Mouse (Mus musculus) layer of hippocampus, postnatal 36 days (tissue): ENCODE data around the gene Dock1. TPM values are rescaled to one million over a fixed set of nuclear protein-coding genes. Genes with fewer than 3 reads are reported as not detected.

Source experiments
- DNase-seq, 2 experiments: peaks; one replicate each; pipeline ENCODE4 v3.0.0; 2022
- total RNA-seq, 2 experiments: library from RNA; stranded (reverse); gene quantifications; 2 replicates each; pipeline ENCODE4 v1.2.3; 2021

The Dock1 gene
- total RNA-seq, result 10 to 100 TPM; 24.4 to 26.3 TPM

DNA sequence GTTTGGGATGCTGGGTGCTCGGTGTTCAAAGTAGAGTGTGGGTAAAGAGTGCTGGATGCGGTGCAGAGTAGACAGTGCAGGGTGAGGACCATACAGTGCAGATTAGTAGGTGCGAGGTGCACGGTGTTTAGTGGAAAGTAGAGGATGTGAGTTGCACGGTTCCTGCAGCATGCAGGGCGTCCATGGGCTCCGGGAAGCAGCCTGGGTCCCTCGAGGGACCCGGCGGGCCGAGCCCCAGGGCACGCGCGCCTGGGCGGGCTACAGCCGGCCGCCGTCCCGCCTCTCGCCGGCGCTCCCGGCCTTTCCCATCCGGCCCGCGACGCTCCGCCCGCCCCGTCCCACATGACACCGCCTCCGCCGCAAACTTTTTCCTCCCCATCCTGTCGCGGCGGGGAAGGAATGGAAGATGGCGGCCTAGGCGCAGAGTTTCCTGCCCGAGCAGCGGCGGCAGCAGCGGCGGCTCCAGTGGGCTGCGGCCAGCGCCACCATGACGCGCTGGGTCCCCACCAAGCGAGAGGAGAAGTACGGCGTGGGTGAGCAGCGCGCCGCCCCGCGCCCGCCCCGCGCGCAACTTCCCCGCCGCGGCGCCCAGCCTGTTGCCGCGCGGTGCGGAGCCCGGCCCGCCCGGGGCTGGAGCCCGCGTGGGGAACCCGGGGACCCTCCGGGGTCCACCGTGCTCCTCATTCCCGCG lies at the start of gene Dock1:
Gene Dock1 (plus strand): TSS at position 343 of the 691 bp plus-strand sequence.
- peak; percentile 62 to 69 for DNase-seq

DNA sequence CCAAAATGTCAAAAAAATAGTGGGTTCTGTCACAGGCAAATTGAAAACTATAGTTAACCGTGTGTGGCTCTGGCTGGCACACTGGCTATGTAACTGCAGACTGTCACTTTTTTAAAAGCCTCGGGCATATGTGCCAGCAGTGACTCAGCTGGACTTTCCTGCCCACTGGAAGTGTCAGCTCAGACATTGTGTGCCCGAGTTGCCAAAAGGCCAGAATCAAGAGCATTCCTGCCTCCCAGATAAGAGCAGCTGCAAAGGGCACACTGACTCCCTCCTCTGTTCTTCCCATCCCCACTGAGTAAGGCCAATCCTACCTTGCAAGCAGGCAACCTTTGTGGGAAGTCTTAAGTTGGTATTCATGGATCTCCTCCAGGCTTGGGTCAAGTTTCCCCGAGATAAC lies 42.5 kb upstream of the Dock1 start:
- no peak for DNase-seq

DNA sequence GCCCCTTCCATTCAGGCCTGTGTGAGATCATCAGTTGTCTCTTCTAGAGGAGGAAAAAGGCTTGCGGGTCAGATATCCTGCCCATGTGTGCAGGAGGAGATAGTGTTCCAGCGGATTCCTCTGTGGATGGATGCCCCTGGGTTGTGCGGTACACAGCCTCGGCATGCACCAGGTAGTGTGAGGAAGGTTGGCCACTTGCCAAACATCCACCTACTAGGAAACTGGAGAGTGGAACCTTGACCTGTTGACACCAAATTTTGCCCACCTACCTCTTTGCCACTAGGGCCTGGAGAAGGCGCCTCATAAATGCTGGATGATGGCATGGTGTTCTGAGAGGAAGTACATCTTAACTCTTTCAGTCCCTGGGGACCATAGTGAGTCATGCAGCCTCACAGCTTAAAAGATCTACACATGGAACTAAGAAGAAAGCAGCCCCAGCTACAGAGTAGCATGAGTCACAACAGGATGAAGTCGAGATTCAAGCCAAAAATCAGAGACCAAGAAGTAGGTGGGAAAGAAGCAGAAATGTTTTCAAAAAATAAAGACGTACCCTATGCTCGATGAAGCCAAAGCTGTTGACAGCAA lies 20.1 kb upstream of the Dock1 start:
- no peak for DNase-seq

DNA sequence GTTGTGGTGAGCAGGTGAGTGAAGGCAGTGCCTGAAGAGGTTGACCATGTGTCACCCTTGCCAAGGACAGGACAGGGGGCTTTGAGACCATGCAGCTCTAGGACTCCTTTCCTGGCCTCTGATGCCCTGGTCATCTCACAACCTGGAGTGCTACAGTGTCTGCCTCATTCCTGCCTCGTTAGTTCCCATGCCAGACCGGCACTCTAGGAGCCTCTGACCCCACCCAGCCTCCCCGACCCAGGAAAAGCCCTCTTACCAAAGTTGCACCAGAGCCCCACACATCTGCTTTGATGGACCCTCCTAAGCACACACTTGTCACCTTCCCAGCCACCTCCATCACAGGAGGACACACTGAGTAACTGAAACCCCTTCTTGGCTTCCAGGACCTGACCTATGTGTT lies 19.4 kb upstream of the Dock1 start:
- DNase-seq, result no peak

DNA sequence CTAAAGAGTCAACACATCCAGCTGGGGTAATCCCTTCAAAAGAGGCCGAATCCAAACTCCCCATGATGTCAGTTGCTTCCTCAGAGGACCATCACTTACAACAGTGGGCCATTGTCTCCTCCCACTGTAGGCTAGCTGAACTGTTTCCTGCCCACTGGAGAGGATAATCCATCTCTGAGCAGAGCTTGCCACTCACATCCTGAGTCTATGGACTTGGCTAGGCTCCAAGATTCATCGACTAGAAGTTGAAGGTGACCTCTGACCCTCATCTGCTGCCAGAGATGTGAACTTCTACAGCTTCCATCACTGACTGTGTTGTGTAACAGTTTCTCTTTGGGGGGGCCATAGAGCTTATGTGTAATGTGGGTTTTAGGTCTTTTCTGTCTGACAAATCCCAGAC lies 7.2 kb upstream of the Dock1 start:
- DNase-seq, result no peak

DNA sequence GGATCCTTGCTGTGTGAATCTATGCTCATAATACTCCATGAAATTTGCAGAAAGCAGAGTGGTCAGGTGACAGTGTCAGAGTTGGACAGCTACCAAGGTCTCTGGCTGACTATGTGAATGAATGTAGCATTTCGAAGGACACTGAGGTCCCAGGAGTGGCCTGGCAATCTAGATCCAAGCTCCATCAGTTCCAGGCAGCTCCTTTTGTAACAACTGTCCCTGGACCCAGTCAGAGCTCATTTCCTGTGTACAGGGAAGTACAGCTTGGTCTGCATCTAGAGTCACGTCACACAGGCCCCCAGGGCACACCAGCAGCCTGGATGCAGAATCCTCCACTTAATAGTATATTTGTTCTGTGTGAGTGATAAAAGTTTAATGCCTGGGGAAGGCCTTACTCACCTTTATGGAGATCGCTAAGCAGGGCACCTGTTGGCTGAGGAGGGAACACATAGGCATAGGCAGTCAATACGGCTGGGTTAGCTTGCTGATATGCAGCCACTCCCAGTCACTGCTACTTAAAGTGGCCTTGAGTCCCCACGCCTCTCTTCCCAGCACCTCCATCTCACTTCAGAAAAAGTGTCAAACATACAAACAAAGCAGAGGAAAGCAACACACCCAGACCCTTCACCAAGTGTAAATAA lies 4.7 kb upstream of the Dock1 start:
- DNase-seq, result no peak

DNA sequence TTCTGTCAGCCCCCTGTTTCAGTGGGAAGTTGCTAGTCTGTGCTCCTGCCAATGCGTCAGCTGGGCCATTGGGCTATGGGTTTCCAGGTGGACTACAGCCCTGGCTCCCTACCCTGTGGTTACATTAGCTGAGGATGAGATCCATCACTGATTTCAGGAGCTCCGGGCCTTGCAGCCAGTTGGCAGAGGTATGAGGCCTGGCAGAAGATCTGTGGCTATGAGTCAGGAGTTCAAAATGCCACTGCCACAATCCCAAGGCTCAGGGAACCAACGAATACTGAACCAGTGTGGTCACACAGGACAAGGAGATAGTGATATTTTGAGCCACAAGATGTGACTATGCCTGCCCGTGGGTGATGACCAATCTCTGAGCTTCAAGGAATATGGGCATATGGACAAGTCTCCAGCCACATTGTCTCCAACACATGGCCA lies 3.2 kb upstream of the Dock1 start:
- no peak for DNase-seq

DNA sequence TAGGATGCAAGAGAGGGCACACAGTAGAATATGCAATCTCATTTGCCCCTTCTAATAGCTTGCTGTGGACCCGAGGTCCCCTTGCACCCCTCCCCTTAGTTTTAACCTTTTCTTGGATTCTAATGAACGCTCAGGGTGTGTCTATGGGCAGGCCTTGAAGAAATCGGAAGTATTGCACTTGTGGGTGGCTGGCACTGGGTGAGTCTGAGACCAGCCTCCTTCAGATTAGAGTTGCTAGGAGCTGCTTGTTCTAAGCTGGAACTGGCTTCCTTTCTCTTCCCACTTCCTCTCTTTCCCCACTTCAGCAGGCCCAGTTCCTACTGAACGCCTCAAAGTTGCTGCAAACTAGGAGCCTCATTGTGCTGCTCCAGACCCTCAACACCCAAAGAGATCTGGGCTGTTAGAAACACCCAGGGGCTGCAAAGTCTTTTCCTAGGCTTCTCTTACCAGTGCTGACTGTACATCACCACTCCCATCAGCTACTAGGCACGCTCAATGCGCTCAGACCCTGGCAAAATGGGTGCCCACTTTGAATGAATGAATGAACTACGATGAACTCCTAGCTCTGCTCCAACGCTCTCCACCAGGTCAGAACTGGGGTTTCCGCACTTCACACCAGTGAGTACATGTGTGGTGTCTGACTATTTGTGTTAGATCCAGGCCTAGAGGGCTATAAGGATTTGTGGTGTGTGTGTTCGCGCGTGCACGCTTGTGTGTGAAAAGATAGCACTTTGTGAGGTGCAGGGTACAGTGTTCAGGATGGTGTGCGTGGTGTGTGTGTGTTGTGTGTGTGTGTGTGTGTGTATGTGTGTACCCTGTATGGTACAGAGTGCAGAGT lies 761 bp upstream of the Dock1 start:
- DNase-seq, result no peak

DNA sequence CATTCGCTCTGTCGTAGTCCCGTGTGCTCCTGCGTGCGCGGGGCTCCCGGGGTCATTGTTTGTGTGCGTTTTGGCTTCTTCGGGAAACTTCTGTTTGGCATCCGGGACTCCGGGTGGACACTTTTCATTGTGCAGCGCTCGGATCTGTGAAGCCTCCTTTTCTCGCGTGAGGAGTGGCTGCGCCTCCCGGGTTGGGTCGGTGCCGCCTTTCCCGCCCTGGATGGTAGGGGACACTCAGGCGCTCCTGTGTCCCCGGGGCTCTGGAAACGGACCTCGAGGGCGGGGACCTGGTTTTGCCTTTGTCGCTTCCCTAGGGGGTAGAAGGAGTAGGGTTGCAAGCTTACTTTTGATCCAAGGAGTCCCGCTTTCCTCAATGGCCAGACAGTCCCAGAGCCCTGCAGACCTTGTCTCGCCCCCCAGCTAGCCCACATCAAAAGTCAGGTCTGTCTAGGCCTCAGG lies 578 bp downstream of the Dock1 start:
- DNase-seq, result no peak

DNA sequence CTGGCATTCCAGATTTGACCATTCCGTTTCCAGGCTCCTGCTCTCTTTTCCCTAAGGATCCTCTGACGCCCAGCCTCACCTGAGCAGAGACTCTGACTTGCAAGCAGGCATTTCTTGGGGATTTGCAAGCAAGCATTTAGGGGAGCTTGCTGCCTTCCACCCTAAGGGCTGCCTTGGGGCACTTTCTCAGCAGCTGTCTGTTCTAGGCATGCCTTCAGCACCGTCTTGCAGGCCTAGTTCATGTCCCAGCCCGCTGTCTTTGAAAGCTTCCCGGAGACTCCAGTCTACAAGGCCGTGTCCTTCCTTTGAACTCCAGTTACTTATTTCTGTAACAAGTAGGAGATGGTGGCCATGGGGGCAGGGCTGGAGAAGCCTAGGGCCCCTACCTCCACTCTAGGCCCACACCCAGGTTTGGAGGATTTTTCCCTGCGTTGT lies 1.0 kb downstream of the Dock1 start:
- no peak for DNase-seq

DNA sequence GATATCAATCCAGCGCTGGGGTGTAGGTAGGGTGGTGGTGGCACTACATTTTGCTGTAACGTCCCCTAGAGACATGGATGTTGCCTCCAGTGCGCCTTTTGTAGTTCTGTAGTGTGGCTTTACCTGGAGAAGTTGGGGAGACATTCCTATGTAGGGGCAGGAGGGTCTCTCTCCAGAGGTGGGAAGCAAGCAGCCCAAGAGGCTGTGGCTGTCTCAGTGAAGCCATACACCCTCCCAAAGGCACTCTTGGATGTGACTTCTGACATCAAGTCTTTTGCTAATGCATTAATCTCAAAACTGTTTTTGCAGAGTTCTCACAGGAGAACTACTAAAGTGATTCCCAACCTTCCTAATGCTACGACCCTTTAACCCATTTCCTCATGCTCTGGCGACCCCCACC lies 2.7 kb downstream of the Dock1 start:
- no peak for DNase-seq

DNA sequence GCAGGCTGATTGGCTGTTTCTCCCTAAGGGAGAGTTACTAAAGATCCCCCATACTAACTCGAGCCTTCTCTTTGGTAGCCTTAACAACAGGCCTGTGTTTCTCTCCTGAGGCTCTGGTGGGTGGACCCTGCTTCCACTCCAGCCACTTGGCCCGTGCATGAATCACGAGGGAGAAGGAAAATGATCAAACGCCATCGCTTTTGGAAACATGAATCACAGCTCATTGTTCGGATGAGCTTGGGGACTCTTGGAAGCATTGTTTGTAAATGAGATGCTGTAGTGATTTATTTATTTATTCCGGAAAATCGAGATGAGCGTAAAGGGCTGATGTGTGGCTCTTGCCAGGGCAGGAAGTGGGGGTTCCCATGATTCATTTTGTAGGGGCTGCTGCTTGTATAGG lies 3.5 kb downstream of the Dock1 start:
- no peak for DNase-seq

DNA sequence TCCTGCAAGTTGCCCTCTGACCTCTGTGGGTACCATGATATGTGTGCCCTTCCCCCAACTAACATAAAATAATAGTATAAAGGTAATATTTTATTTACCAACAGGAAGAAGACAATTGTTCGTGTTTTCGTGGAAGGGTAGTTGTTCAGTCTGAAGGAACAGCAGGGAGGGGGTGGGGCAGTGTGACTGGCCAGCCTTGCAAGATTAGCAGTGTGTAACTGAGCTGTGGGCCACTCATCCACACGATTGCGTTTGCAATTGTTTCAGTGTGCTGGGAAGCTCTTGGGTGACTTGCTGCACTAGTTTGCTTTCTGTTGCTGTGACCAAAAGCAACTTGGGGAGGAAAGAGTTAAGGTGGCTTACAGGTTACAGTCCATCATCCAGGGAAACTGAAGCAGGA lies 7.4 kb downstream of the Dock1 start:
- no peak for DNase-seq

DNA sequence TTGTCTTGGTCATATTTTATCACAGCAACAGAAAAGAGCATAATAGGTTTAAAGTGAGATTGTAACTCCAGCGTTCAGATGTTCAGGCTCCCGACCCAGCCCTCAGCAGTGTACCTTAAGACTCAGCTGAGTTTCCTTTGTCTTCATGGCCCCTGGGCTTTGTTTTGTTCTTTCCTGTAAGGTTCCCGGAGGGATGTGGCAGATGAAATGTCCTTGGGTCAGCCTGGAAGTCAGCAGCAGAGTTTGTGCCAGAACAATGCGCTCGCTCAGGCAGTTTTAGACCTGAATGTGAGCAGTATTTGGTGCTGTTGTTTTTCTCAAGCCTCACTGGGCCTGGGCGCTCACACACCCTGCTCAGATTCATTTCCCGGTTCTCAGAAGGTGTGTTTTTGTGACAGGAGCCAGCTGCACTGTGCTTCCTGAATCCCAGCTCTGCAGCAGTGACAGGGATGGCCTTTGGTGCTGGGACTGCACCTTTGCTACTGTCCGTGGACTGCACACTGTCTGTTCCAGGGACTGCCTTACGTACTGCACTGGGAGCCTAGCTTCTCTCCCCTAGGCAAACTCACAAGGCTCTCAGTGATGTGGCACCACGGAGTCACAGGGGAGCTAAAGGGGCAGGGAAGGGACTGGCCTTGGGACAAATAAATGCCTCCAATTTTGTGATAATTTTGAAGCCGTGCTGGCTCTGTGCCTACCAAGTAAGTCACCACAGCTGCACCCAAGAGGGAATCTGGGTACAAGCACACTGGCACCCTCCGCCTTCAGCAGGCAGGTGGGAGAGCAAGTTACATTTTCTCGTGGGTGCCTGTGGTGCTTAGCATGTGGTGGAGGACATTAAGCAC lies 9.1 kb downstream of the Dock1 start:
- DNase-seq, result no peak

DNA sequence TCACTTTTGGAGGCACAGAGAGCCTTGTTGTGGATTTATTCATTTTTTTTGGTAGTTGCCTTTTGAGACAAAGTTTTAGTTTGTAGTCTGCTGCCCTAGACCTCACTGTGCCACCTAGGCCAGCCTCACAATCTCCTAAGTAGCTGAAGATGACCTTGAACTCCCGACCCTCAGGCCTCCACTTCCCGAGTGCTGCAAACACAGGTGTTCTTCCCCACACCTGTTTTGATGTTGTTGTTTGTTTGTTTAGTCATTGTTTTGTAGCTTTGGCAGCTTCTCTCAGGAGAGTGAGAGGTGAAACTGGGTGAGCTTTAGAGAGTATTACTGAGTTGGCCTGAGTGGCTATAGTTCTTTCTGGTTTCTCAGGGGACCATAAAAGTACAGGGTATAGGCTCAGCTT lies 9.7 kb downstream of the Dock1 start:
- DNase-seq, result no peak

DNA sequence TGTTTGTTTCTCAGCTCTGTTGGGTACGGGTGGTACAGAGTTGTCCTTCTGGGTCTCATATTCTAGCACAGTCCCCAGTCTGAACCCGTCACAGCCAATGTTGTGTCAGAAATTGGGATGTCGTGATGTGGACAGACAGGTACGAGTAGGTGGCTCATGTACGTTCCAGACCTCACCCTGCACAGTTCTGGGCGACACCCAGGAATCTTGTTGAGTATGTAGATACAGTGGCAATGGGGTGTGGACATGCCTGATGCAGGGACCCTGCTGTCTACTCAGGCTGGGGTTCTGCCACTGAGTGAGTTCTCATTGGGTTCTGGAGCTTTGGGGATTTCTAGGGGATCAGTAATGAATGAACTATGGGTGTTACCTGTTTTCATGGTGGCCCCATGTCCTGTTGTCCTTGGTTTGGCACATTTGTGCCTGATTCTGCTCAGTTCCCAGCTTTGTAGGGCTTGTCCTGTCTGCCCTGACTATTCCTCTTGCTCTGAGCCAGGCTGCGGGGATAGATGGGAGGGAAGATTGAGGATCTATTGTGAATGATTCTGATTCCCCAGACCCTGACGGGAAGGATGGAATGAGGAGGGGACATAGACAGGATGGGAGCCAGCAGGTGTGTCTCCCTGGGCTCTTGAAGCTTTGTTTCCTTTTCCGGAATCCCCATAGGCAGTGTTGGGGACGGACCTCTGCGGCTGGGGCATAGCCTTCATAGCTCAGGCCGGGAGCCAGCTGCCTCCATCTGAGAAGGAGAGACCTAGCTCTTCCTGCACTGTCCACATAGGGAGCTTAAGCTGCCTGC lies 11.5 kb downstream of the Dock1 start:
- DNase-seq, result no peak

DNA sequence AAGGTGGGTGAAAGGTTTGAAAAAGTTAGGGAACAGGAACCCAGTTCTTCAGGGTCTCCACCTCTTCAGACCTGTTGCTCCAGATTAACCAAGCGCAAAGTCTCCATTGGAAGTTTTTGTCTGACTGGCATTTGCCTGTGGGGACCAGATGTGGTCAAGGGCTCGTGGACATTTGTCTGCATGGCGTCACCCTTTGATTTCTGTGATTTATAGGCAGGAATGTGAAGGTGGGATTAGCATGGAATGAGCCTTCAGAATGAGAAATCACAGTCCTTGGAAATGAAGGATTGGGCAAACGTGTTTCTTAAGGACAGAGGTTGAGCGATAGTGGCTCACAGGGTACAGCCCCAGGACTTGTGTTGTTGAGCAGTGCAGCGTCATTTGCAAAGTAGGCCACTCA lies 17.9 kb downstream of the Dock1 start:
- DNase-seq, result no peak

DNA sequence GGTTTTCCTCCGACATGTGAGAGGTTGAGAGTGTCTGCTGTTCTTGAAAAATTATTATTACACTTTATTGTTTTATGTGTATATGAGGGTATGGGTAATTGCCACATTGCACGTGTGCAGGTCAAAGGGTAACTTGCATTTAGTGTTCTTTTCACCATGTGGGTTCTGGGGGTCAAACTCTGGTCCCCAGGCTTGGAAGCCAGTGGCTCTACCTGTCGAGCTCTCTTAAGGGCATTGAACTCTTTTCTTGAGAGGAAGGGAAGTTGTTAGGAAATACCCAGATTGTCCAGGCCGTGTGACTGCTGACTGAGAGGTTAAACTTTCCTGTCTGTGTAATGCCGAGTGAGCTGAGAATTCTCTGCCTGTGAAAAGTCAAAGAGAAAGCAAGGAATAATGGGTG lies 19.7 kb downstream of the Dock1 start:
- no peak for DNase-seq

DNA sequence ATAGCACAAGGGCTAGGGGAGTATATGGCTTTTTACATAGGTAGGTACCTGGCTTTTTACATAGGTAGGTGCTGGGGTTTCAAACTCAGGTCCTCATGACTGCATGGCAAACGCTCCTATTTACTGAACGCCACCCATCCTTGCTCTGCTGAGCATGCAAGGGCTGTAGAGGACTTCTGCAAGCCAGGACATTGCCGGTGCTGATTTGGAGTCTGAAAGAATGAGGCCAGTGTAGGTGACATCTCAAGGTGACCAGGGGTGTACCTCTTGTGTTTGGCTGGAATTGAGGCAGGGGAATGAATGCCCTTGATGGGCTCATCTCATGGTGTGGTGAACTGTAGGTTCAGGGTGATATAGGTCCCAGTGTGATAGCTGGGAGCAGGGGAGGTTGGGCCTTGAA lies 20.4 kb downstream of the Dock1 start:
- DNase-seq, result no peak

DNA sequence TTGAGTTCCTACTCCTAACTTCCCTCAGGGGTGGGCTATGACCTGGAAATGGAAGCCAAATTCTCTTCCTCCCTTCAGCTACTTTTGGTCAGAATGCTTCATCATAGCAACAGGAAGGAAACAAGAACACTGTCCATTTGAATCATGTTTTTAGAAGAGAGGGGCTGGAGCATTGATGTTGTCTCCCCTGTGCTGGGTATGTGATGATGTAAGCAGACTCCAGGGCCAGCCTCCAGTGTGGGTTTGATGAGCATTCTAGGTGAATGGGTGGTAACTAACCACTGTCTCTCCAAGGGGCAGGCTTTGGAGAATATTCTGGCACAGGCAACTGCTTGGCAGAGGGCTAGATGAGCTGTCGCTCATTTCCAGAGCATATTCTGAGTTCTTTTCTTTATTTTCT lies 22.9 kb downstream of the Dock1 start:
- no peak for DNase-seq

DNA sequence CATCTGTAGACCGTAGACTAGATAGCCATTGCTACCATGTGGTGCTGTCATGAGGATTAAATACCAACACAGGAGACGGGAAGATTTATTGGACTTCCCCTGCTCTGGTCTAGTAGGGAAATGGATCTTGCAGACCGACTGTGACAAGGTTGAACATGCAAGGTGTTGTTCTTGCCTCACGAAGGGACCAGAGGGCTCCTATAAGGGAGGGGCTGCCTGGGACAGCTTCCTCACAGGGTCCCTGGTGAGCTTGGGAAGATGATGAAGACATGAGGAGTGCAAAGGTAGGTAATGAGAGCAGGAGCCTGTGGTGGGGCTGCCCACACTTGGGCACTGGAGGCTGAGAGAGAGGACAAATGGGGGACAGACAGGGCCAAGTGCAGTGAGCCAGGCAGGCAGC lies 25.0 kb downstream of the Dock1 start:
- DNase-seq, result no peak
